Mouse (Mus musculus) intestine, postnatal 0 days (tissue): ENCODE data around the gene Mast4. TPM values are rescaled to one million over a fixed set of nuclear protein-coding genes. Genes with fewer than 3 reads are reported as not detected.

Experiments used
- ATAC-seq: fragments of 200-750 bp; cut with Nextera tagmentation; 2 replicates; pipeline ENCODE4 v1.8.0; 2017; ENCODE audit warnings: mild to moderate bottlenecking, moderate TSS enrichment, moderate library complexity
- H3K27ac ChIP-seq: fragments of 300-500 bp; sonication (generic); 2 replicates; pipeline ENCODE4 v1.5.1; 2014; ENCODE audit warnings: mild to moderate bottlenecking, low read depth, low read length, moderate library complexity
- H3K27me3 ChIP-seq: fragments of 300-500 bp; sonication (generic); replicated peaks from 2 replicates; pipeline ENCODE4 v1.6.1; 2014; ENCODE audit warnings: low read length, mixed read lengths; ENCODE audit not compliant: control insufficient read depth, insufficient read depth
- H3K36me3 ChIP-seq: fragments of 300-500 bp; sonication (generic); 2 replicates; pipeline ENCODE4 v1.6.1; 2014; ENCODE audit warnings: mild to moderate bottlenecking, moderate library complexity; ENCODE audit not compliant: control insufficient read depth, insufficient read depth
- H3K4me1 ChIP-seq: fragments of 300-500 bp; sonication (generic); replicated peaks from 2 replicates; pipeline ENCODE4 v1.6.1; 2014; ENCODE audit warnings: antibody characterized with exemption, low read length, mixed read lengths; ENCODE audit not compliant: control insufficient read depth, insufficient read depth
- H3K4me2 ChIP-seq: fragments of 300-500 bp; sonication (generic); replicated peaks from 2 replicates; pipeline ENCODE4 v1.6.1; 2014; ENCODE audit warnings: low read depth, mild to moderate bottlenecking, moderate library complexity
- H3K4me3 ChIP-seq: fragments of 300-500 bp; sonication (generic); 2 replicates; pipeline ENCODE4 v1.5.1; 2014; ENCODE audit warnings: low read depth, low read length
- H3K9ac ChIP-seq: fragments of 300-500 bp; sonication (generic); 2 replicates; pipeline ENCODE4 v1.6.1; 2014; ENCODE audit warnings: mild to moderate bottlenecking, low read depth, low read length
- H3K9me3 ChIP-seq: fragments of 300-500 bp; sonication (generic); 2 replicates; pipeline ENCODE4 v1.6.1; 2016; ENCODE audit warnings: mixed run types; ENCODE audit not compliant: control insufficient read depth
- CTCF ChIP-seq: sonication (generic); IDR thresholded peaks from 2 replicates; pipeline ENCODE4 v1.5.1; 2016; ENCODE audit warnings: low read depth, mild to moderate bottlenecking, control low read depth, antibody characterized with exemption, moderate library complexity
- WGBS: fragments of 180-500 bp; shearing (Covaris S2); extraction: QIAGEN DNeasy Blood & Tissue Kit; methylation state at CpG from one replicate; pipeline ENCODE4 v1.1.7; 2014; 5-methylcytosine and 5-hydroxymethylcytosine counted together
- polyA plus RNA-seq: library from polyadenylated mRNA; unstranded; fragments of >200 nt; fragmentation: Nextera tagmentation; extraction: Ambion mirVana; gene quantifications from 2 replicates; pipeline ENCODE4 v1.2.1, GENCODE M21; 2015

Gene Mast4
- polyA plus RNA-seq, 1 experiment from 2014 or later, result 6.1 TPM

GRCm38 (mm10) chr13:103270856-103271391 lies 63.4 kb downstream of the Mast4 start:
- no peaks in the 10 kb centered on the region for H3K9me3 ChIP-seq
- no peaks in the 10 kb centered on the region for H3K36me3 ChIP-seq
- H3K27ac ChIP-seq, result no peak overlapping the region
- no peaks in the 10 kb centered on the region for H3K4me1 ChIP-seq
- no peak for TF ChIP-seq CTCF
- H3K4me3 ChIP-seq, result no peak overlapping the region
- ATAC-seq, result no peak
- WGBS, result 88% methylated on average over 9 of the region's 9 CpGs
- H3K27me3 ChIP-seq, result no peaks in the 10 kb centered on the region
- H3K9ac ChIP-seq, result no peak overlapping the region
- H3K4me2 ChIP-seq, result no peak overlapping the region

- Histone ChIP-seq H3K27ac (no peak overlapping the region), H3K4me2 (no peak overlapping the region), H3K4me3 (no peak overlapping the region), H3K27me3 (no peaks in the 10 kb centered on the region), H3K9ac (no peak overlapping the region), H3K9me3 (no peaks in the 10 kb centered on the region), H3K36me3 (no peaks in the 10 kb centered on the region), H3K4me1 (no peaks in the 10 kb centered on the region)
- 69% methylated on average over 3 of the region's 3 CpGs for WGBS
- TF ChIP-seq CTCF, result no peak
- no peak for ATAC-seq
Measured at GRCm38 (mm10) chr13:103262707-103263106, 71.6 kb downstream of the Mast4 start.

- Histone ChIP-seq H3K9me3 (no peaks in the 10 kb centered on the region), H3K36me3 (no peaks in the 10 kb centered on the region), H3K9ac (no peak overlapping the region), H3K4me1 (no peaks in the 10 kb centered on the region), H3K27me3 (no peaks in the 10 kb centered on the region), H3K4me3 (no peak overlapping the region), H3K27ac (no peak overlapping the region), H3K4me2 (no peak overlapping the region)
- 60% methylated on average over 3 of the region's 3 CpGs for WGBS
- no peak for ATAC-seq
- TF ChIP-seq CTCF, result no peak
Measured at GRCm38 (mm10) chr13:103262061-103262460, 72.2 kb downstream of the Mast4 start.

- Histone ChIP-seq H3K4me3 (no peak overlapping the region), H3K9me3 (no peaks in the 10 kb centered on the region), H3K4me1 (no peaks in the 10 kb centered on the region), H3K4me2 (no peak overlapping the region), H3K27me3 (no peaks in the 10 kb centered on the region), H3K27ac (no peak overlapping the region), H3K36me3 (no peaks in the 10 kb centered on the region), H3K9ac (no peak overlapping the region)
- ATAC-seq, result no peak
- 70% methylated on average over 3 of the region's 3 CpGs for WGBS
- no peak for TF ChIP-seq CTCF
Measured at GRCm38 (mm10) chr13:103260414-103260813, 73.9 kb downstream of the Mast4 start.

- TF ChIP-seq CTCF, result no peak
- no peaks in the 10 kb centered on the region for H3K4me1 ChIP-seq
- no peak overlapping the region for H3K9ac ChIP-seq
- no peaks in the 10 kb centered on the region for H3K9me3 ChIP-seq
- ATAC-seq, result no peak
- H3K27me3 ChIP-seq, result no peaks in the 10 kb centered on the region
- no peaks in the 10 kb centered on the region for H3K36me3 ChIP-seq
- 59% methylated on average over 3 of the region's 3 CpGs for WGBS
- no peak overlapping the region for H3K4me3 ChIP-seq
- no peak overlapping the region for H3K27ac ChIP-seq
- H3K4me2 ChIP-seq, result no peak overlapping the region
Measured at GRCm38 (mm10) chr13:103258106-103258505, 76.2 kb downstream of the Mast4 start.

- WGBS, result 74% methylated on average over 3 of the region's 3 CpGs
- H3K4me1 ChIP-seq, result no peaks in the 10 kb centered on the region
Measured at GRCm38 (mm10) chr13:103254861-103255260, 79.4 kb downstream of the Mast4 start.

GRCm38 (mm10) chr13:103253077-103253476 lies 81.2 kb downstream of the Mast4 start:
- WGBS, result 86% methylated on average over 6 of the region's 6 CpGs
- no peak overlapping the region for H3K9ac ChIP-seq
- no peak overlapping the region for H3K27ac ChIP-seq
- H3K27me3 ChIP-seq, result no peaks in the 10 kb centered on the region
- no peaks in the 10 kb centered on the region for H3K36me3 ChIP-seq
- H3K4me1 ChIP-seq, result peaks cover 2% of the 10 kb centered on the region; the same call in 1 of the 2 replicates
- no peak overlapping the region for H3K4me3 ChIP-seq
- no peak for TF ChIP-seq CTCF
- no peak overlapping the region for H3K4me2 ChIP-seq
- no peaks in the 10 kb centered on the region for H3K9me3 ChIP-seq
- no peak for ATAC-seq

More at GRCm38 (mm10) chr13:103254861-103255260, 79.4 kb downstream of the Mast4 start:
- H3K27ac ChIP-seq, result no peak overlapping the region
- H3K4me2 ChIP-seq, result no peak overlapping the region
- H3K9me3 ChIP-seq, result no peaks in the 10 kb centered on the region
- TF ChIP-seq CTCF, result no peak
- H3K27me3 ChIP-seq, result no peaks in the 10 kb centered on the region
- ATAC-seq, result no peak
- H3K9ac ChIP-seq, result no peak overlapping the region
- H3K4me3 ChIP-seq, result no peak overlapping the region
- H3K36me3 ChIP-seq, result no peaks in the 10 kb centered on the region
